Mouse (Mus musculus) cerebellum, postnatal 14 days (tissue): Measurements from ENCODE around the gene Ctsd.

Experiments used
- DNase-seq, 2 experiments: peaks; one replicate each; pipeline ENCODE4 v3.0.0; 2021; ENCODE audit warnings: mixed read lengths in 2 of 2

Gene Ctsd

GRCm38 (mm10) chr7:142399250-142399649 is 11.4 kb upstream of the Ctsd start:
- DNase-seq, result no peak

GRCm38 (mm10) chr7:142398052-142398451 is 10.2 kb upstream of the Ctsd start:
- no peak for DNase-seq

DNA sequence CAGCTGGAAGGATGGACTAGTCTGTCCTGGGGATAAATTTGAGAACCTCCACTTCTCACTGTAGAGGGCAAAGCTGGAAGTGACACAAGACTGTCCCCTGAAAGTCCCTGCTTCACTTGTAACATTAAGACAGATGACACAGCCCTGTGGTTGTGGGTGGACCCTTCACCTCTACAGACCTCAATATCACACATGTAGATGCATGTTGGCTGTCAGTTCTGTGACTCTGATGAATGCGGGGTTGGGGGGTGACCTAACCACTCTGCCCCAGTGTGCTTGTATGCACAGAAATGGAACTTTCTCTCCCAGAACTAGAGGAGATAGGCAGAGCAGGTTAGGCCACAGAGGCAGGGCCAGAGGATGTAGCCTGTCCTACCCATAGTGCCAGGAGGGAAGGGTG is 8.8 kb upstream of the Ctsd start:
- no peak for DNase-seq

GRCm38 (mm10) chr7:142395472-142395871 is 7.6 kb upstream of the Ctsd start:
- DNase-seq, result no peak

GRCm38 (mm10) chr7:142394261-142395190 is 6.7 kb upstream of the Ctsd start:
- no peak for DNase-seq

- no peak for DNase-seq
Measured at GRCm38 (mm10) chr7:142393191-142393590, 5.4 kb upstream of the Ctsd start.

DNA sequence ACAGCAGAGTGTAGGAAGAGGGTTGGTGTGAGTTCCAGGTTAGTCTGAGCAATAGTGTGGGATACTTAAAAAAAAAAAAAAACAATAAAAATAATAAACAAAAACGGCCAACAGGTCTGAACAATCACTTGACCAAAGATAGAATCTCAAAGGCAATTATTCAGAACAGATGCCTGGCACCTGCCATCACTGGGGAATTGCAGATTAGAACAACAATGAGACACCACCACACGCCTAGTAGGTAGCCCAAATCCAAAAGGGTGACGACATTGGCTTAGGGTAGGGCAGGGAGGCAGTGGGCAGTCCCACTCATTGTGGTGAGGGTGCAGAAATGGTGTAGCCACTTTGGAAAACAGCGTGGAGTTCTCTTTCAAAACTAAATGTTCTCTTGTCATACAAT is 3.8 kb upstream of the Ctsd start:
- no peak for DNase-seq

DNA sequence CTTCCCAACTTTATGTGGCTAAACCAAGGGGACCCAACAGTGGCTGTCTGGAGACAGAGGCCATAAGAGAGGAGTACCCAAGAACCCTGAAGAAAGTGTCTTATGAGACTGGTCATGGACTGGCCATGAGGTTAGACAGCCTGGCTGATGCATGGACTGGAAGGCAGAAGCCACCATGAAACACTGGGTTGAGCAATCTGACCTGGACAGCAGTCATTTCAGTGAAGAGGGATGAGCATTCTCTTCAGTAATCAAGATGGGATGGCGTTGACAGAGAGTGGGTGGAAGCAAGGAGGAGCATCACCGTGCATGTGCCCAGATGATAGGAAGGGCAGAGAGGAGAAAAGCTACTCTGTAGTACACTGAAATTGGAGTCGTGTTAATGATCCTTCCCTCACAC is 3.3 kb upstream of the Ctsd start:
- DNase-seq, result no peak

DNA sequence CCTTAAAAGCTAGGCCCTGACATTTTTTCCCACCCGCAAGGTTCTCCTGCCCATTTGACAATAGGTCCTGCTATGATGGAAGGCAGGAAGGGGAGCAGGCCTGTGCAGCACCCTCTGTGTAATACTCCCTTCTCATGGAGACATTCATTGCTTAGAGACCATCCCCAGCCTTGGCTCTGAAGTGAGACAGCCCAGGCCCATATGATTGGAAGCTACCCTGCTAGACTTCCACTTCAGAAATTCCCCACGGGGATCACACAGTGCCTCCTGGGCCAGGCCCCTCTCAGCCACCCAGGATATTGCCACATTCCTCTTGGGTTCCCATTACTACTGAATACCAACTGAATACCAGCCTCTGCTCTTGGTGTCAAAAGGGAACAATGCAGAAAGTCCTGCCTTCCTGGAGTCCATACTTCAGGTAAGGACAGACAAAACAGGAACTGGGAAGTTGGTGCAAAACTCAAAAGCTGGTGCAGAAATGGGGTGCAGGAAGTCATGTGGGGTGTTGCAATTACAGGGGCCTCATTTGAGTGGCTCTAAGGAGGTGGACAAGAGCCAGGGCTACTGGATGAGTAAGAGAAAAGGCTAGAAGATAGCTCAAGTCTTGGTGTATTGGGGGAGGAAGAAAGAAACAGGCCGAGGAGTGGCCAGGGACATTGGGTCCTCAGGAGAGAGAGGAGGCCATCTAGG is 2.3 kb upstream of the Ctsd start:
- DNase-seq, result no peak

DNA sequence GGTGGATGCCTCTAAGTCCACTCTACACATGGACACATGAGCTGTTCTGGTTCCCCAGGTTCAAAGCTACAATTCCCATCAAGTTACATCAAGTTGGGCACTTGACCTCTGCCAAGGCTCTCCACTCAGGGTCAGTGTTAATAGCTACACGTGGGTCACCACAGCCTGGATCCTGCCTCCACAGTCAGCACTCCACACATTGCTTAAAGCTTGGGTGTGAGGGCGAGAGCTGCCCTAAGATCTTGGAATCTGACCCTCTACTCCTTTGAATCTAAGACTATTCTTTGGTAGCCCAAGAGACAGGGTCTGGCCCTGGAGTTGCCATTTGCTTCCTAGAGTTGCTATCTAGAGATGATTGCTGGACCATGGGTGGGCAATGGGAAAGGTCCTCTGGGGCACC is 902 bp upstream of the Ctsd start:
- no peak for DNase-seq

- no peak for DNase-seq
Measured at GRCm38 (mm10) chr7:142388198-142388597, 360 bp upstream of the Ctsd start.

DNA sequence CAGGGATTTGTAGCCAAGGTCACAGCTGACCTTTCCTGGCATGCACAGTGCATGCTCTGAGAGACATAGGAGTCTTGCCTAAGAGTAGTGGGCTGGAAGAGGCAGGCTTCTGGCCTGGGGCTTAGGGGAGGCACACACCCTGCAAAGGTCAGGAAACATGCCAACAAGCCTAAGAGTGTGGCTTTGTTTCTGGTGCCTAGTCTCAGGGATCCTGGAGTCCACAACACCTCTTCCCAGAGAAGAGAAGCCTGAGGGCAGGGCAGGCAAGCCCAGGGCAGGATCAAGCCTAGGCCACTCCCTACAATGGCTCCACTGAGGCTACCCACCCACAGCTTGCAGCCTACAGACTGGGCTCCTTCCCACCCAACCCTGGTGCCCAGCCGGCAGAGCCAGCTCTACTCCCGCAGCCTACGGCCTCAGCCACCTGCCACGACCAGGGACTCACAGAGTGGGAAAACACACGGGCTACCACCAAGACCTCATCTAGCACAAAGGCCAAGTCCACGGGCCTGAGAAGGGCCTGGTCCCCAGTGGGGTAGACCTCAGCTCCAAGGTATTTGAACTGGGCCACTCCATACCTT is 1.1 kb downstream of the Ctsd start:
- DNase-seq, result peak; percentile 28 to 37

DNA sequence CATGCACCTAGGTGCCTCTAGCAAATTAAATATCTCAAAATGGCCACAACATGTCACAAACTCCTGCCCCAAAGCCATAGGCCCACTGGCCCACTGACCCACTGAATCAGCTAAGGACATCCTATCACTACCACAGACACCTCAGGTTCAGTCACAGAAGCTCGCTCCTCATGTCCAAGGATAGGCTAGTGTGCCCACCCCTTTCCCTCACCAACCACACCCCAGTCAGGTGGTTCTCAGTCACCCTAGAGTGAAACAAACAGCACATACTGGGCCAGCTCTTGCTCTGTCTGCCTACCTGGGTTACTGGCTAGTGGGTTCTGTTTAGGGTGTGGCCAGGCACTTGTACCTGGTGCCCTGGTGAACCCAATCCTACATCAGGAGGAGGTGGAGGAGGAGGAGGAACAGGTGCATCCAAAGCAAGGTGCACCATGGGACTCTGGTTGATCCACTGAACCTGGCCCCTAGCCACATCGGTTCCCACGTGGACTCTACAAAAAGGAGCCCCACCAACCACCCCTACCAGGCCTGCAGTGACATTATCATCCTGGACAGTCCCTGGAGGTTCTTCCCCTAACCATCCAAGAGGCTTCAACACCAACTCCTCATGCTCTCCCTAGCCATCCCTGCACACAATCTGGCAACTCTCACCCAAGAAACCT is 2.0 kb downstream of the Ctsd start:
- no peak for DNase-seq

DNA sequence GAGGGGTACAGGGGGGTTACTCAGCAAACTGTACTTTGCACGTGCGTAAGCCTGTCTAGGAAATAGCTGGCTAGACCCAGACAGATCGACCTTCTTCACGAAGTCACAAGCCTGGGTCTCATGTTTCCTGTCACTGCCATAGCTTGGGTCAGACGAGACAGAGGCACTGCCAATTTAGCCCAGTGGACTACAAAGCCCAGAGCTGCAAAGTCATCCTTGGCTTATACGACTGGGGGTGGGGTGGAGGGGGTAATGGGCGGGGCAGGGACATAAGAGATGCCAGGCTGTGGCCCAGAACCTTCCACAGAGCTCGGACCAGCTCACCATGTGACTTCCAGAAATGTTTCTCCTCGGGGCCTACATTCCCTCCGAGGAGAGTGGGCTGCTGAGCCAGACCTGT is 3.5 kb downstream of the Ctsd start:
- no peak for DNase-seq

- DNase-seq, result no peak
Measured at GRCm38 (mm10) chr7:142382567-142382966, 5.3 kb downstream of the Ctsd start, which contains the start of gene Gm49369. TSS of gene Gm49369 (minus strand) at chr7:142382667.

DNA sequence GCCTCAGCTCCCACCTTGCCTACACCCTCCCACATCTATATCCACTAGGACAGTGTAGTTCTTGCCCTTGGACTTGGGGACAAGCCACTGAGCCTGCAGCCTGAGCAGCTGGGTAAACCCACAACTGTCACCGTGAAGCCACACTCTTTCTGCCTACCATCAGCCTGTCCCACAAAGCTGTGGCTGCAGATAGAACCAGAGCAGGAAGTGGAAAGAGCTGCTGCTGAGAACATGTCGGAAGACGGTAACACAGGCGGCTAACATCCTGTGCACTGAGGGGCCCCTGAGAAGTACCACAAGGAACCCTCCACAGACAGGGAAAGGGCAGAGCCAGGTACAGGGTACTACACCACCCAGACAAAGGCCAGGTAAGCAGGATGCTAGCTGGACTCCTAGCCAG is 6.7 kb downstream of the Ctsd start:
- DNase-seq, result no peak

- DNase-seq, result no peak
Measured at GRCm38 (mm10) chr7:142379186-142379585, 8.7 kb downstream of the Ctsd start.

DNA sequence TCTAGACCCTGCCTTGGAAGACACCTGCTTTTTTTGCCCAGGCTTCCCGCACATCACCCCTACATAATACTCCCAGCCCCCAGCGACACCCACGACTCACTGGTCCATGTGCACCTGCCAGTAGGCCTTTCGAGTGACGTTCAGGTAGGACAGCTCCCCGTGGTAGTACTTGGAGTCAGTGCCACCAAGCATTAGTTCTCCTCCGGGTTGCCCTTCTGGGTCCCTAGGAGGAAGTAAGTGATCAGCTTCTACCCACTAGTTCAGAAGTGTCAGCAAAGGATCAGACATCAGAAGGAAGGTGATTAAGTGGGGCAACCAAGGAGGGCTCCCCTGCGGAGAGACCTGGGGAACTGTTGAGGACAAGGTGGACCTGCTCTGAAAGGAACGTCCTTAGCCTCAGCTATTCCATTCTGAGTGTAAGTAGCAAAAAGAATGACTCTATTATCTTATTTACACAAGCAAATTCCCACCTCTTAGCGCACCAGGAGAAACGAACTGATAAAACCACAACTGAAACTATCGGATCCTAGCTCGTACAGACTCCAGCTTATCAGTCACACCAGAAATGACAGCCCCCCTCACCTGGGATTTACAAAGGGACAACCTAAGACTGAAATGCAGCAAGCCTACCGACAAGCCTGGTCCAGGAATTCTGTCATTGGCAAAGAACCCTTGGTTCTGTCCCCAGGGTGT is 10.5 kb downstream of the Ctsd start:
- no peak for DNase-seq

- peak in 1 of 2 experiments; percentile 20 for DNase-seq
Measured at GRCm38 (mm10) chr7:142376096-142376495, 11.7 kb downstream of the Ctsd start.

DNA sequence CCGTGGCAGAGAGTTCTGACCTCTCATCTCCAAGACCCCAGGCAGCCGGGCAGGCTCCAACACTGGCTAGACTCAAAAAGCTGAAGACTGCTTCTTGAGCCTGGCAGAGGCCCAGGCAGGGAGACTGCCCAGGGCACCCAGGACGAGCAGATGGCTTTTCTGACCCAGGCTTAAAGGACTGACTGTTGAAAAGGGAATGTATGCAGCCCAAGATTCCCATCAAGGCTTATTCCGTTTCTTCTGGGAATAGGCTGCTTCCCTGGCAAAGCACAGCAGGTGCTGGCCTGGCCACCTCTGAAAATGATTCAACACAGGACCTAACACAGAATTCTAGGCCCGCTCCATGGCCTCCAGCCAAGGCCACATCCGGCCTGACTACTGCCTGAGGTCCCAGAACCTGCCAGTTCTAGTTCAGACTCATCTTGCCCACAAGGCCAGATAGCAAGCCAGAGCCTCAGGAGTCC is 12.5 kb downstream of the Ctsd start:
- DNase-seq, result peak; percentile 81 to 83

DNA sequence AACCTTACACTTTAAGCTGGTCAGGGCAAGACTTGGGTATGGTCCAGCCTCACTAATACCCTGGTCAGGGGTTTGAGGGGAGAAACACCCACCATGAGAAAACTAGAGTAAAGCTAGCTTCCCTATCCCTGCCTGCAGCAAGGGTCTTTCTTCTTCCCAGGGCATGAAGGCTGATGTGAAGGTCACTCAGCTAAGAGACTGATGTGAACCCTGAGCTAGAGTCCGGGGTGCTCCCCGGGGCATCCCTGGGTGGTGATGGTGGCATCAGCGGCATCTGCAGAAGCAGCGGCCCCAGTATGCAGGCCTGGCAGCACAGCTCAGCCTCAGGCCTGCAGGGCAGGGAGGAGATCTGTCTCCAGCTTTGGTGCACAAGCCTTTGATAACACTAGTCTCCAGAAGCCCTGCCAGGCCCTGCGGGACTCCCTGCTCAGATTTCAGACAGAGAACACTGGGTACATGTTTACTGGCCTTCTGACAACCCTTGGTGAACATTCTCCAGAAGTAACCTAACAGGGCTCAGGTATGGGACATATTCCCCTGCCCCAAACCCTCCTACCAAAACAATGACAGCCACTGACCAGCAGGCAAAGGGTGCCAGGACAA is 13.3 kb downstream of the Ctsd start:
- DNase-seq, result peak; percentile 27 to 37
